Mouse (Mus musculus) C2C12 (cell line): ENCODE measurements around the gene Bpifa5. TPM values are rescaled to one million over a fixed set of nuclear protein-coding genes. Genes with fewer than 3 reads are reported as not detected.
"Not testable (repeated sequence)": the region's sequence is repeated elsewhere in the genome, so short reads cannot be mapped to it uniquely, and the experiment has no call there.

Experiments
- H3K27me3 ChIP-seq: one replicate; pipeline ENCODE4 v1.6.1; 2011; ENCODE audit not compliant: control insufficient read depth, insufficient read depth, insufficient read length
- H3K36me3 ChIP-seq: one replicate; pipeline ENCODE4 v1.6.1; 2011; ENCODE audit not compliant: control insufficient read depth, insufficient read depth
- H3K4me3 ChIP-seq: one replicate; pipeline ENCODE4 v1.5.1; 2011; ENCODE audit warnings: mild to moderate bottlenecking, control low read depth; ENCODE audit not compliant: poor library complexity, insufficient read depth, severe bottlenecking
- H3K79me2 ChIP-seq: one replicate; pipeline ENCODE4 v1.6.1; 2011; ENCODE audit not compliant: control insufficient read depth, insufficient read depth
- H3K79me3 ChIP-seq: one replicate; pipeline ENCODE4 v1.6.1; 2011; ENCODE audit warnings: low read depth, control low read depth
- H3ac ChIP-seq: one replicate; pipeline ENCODE3; 2011; ENCODE audit warnings: low read depth; ENCODE audit not compliant: control insufficient read depth, insufficient read length
- CEBPB ChIP-seq: IDR thresholded peaks from one replicate; pipeline ENCODE4 v1.6.1; 2011; ENCODE audit warnings: low read depth, mild to moderate bottlenecking, control low read depth, moderate library complexity
- CTCF ChIP-seq: IDR thresholded peaks from one replicate; pipeline ENCODE4 v1.5.1; 2011; ENCODE audit not compliant: control insufficient read depth, insufficient read depth, insufficient read length
- FOSL1 ChIP-seq: IDR thresholded peaks from one replicate; pipeline ENCODE4 v1.8.0; 2011; ENCODE audit warnings: mild to moderate bottlenecking, low read length; ENCODE audit not compliant: poor library complexity, insufficient read depth, severe bottlenecking
- MAX ChIP-seq: IDR thresholded peaks from one replicate; pipeline ENCODE4 v1.6.1; 2011; ENCODE audit warnings: mild to moderate bottlenecking, control low read depth
- MYOD1 ChIP-seq: IDR thresholded peaks from one replicate; pipeline ENCODE4 v1.6.1; 2011; ENCODE audit warnings: low read depth; ENCODE audit not compliant: control insufficient read depth, insufficient read length
- MYOG ChIP-seq: IDR thresholded peaks from one replicate; pipeline ENCODE4 v1.6.1; 2011; ENCODE audit not compliant: control insufficient read depth, insufficient read length; ENCODE audit errors: extremely low read depth
- USF1 ChIP-seq: IDR thresholded peaks from one replicate; pipeline ENCODE4 v1.6.1; 2011; ENCODE audit warnings: low read depth, mild to moderate bottlenecking, control low read depth, moderate library complexity
- polyA plus RNA-seq: library from polyadenylated mRNA; unstranded; fragments of >200 nt; fragmentation: generic; extraction: Trizol; gene quantifications from one replicate; pipeline ENCODE4 v1.2.1, GENCODE M21; 2012; ENCODE audit warnings: missing spikeins

Gene Bpifa5
- polyA plus RNA-seq, 1 experiment: not detected

GRCm38 (mm10) chr2:154158433-154158832 lies 4.0 kb upstream of the Bpifa5 start:
- Histone ChIP-seq H3K79me2 (no peaks in the 10 kb centered on the region), H3K79me3 (no peaks in the 10 kb centered on the region), H3K4me3 (no peak overlapping the region), H3K27me3 (no peaks in the 10 kb centered on the region), H3ac (no peak overlapping the region), H3K36me3 (no peaks in the 10 kb centered on the region)
- TF ChIP-seq MAX: no peak
- no peak for TF ChIP-seq MYOG
- no peak for TF ChIP-seq USF1

GRCm38 (mm10) chr2:154163306-154163705 lies 899 bp downstream of the Bpifa5 start:
- H3K27me3 ChIP-seq: no peaks in the 10 kb centered on the region
- H3K4me3 ChIP-seq: no peak overlapping the region
- no peaks in the 10 kb centered on the region for H3K79me2 ChIP-seq
- TF ChIP-seq MYOD1: no peak
- TF ChIP-seq MYOG: no peak
- TF ChIP-seq FOSL1: no peak
- no peak for TF ChIP-seq CTCF
- TF ChIP-seq USF1: no peak
- TF ChIP-seq CEBPB: no peak
- TF ChIP-seq MAX: no peak
- no peaks in the 10 kb centered on the region for H3K36me3 ChIP-seq
- no peaks in the 10 kb centered on the region for H3K79me3 ChIP-seq
- no peak overlapping the region for H3ac ChIP-seq

GRCm38 (mm10) chr2:154169172-154169571 lies 6.8 kb downstream of the Bpifa5 start:
- Histone ChIP-seq H3K4me3 (no peak overlapping the region), H3ac (no peak overlapping the region), H3K36me3 (no peaks in the 10 kb centered on the region), H3K79me3 (no peaks in the 10 kb centered on the region), H3K79me2 (no peaks in the 10 kb centered on the region), H3K27me3 (no peaks in the 10 kb centered on the region)
- TF ChIP-seq CEBPB (no peak), MYOD1 (no peak), USF1 (no peak)

- H3K79me2 ChIP-seq: no peaks in the 10 kb centered on the region
- H3K79me3 ChIP-seq: no peaks in the 10 kb centered on the region
- no peak for TF ChIP-seq FOSL1
- TF ChIP-seq CTCF: no peak
- no peak for TF ChIP-seq CEBPB
- TF ChIP-seq USF1: no peak
- no peak for TF ChIP-seq MYOG
- TF ChIP-seq MYOD1: no peak
- no peak for TF ChIP-seq MAX
- H3K36me3 ChIP-seq: no peaks in the 10 kb centered on the region
- H3K27me3 ChIP-seq: no peaks in the 10 kb centered on the region
- H3ac ChIP-seq: no peak overlapping the region
- no peak overlapping the region for H3K4me3 ChIP-seq
Observed at GRCm38 (mm10) chr2:154171621-154172020, 9.2 kb downstream of the Bpifa5 start.

- Histone ChIP-seq H3K36me3 (no peaks in the 10 kb centered on the region), H3K79me2 (no peaks in the 10 kb centered on the region)
- TF ChIP-seq MYOG (no peak), FOSL1 (no peak), MAX (no peak), USF1 (no peak), CEBPB (no peak), CTCF (no peak), MYOD1 (no peak)
Observed at GRCm38 (mm10) chr2:154173313-154173712, 10.9 kb downstream of the Bpifa5 start.

GRCm38 (mm10) chr2:154181900-154182299 lies 19.5 kb downstream of the Bpifa5 start:
- not testable (repeated sequence) for H3K4me3 ChIP-seq, H3K36me3 ChIP-seq, H3K79me2 ChIP-seq, H3K27me3 ChIP-seq, H3ac ChIP-seq, H3K79me3 ChIP-seq

More at GRCm38 (mm10) chr2:154173313-154173712, 10.9 kb downstream of the Bpifa5 start:
- Histone ChIP-seq H3K79me3 (no peaks in the 10 kb centered on the region), H3ac (no peak overlapping the region), H3K4me3 (no peak overlapping the region), H3K27me3 (no peaks in the 10 kb centered on the region)

- not testable (repeated sequence) for H3K27me3 ChIP-seq, H3ac ChIP-seq, H3K36me3 ChIP-seq, H3K79me3 ChIP-seq, H3K4me3 ChIP-seq, H3K79me2 ChIP-seq
Observed at GRCm38 (mm10) chr2:154183061-154183460, 20.7 kb downstream of the Bpifa5 start.
